In genomic region chr1:155082965-155083268, GRCm38 (mm10) we compare ENCODE assay signal across 8 mouse cellular contexts. TPM values are rescaled to one million over a fixed set of nuclear protein-coding genes. Genes with fewer than 3 reads are reported as not detected.
A peak's percentile ranks its signal among the peaks of the same experiment; 100 is the strongest.
DNase-seq lines count a peak whose midpoint lies in the region; ATAC-seq and TF ChIP-seq lines count a peak whose summit lies in the region.

No protein-coding gene starts in this region.

- no peak for ATAC-seq in G1E (ENCODE audit: extremely low read depth, insufficient number of reproducible peaks, low FRiP score, poor library complexity, severe bottlenecking)
- no peak; the same call in 1 of the 2 replicates for ATAC-seq in embryonic facial prominence, embryonic 12.5 days (ENCODE audit: insufficient number of reproducible peaks, insufficient read depth, low FRiP score, low TSS enrichment)
- ATAC-seq in inflammation-experienced regulatory T-cells, adult 6 months = peak; percentile 25

- peaks cover 34% of the 10 kb centered on the region for H3K27me3 ChIP-seq in G1E (ENCODE audit: insufficient read depth, low read length)
- H3K27me3 ChIP-seq in embryonic facial prominence, embryonic 12.5 days = no peaks in the 10 kb centered on the region

- under 1% methylated on average over 16 of the region's 18 CpGs for WGBS in embryonic facial prominence, embryonic 12.5 days

- H3K4me3 ChIP-seq in G1E (ENCODE audit: low read depth, low read length) = peak overlapping the region; percentile 73
- peak overlapping the region; percentile 42 for H3K4me3 ChIP-seq in embryonic facial prominence, embryonic 12.5 days

- peaks cover 62% of the 10 kb centered on the region for H3K4me1 ChIP-seq in G1E (ENCODE audit: insufficient read depth, low read depth, low read length)
- H3K4me1 ChIP-seq in embryonic facial prominence, embryonic 12.5 days = peaks cover 43% of the 10 kb centered on the region

- no peak for TF ChIP-seq CTCF in G1E (IDR thresholded peaks at IDR 0.05; ENCODE audit: low read depth, low read length)

- peak overlapping the region; percentile 64 for H3K9ac ChIP-seq in embryonic facial prominence, embryonic 12.5 days

- H3K9me3 ChIP-seq in G1E (replicated peaks) = no peaks in the 10 kb centered on the region
- no peaks in the 10 kb centered on the region for H3K9me3 ChIP-seq in embryonic facial prominence, embryonic 12.5 days

- H3K4me2 ChIP-seq in embryonic facial prominence, embryonic 12.5 days (replicated peaks) = peak overlapping the region; percentile 72

- H3K27ac ChIP-seq in embryonic facial prominence, embryonic 12.5 days = peak overlapping the region; percentile 99

- peak; percentile 58 for DNase-seq in kidney, adult 9 months
- DNase-seq in kidney, postnatal 14 days = no peak
- peak; percentile 33 for DNase-seq in G1E (ENCODE audit: low spot score)
- DNase-seq in lung, postnatal 10 days = peak; percentile 82
- peak; percentile 82 for DNase-seq in thymus, postnatal 4 days
- no peak for DNase-seq in right cerebral cortex, postnatal 25 days

- no peaks in the 10 kb centered on the region for H3K36me3 ChIP-seq in G1E (replicated peaks)
- H3K36me3 ChIP-seq in embryonic facial prominence, embryonic 12.5 days = no peaks in the 10 kb centered on the region

RNA-seq across cellular contexts. Expression of gene Ier5, which starts 16.5 kb away (rescaled TPM):
- total RNA-seq in G1E (2014; fragmentation: Nextera tagmentation) (6.8 and 8.0 TPM in 2 replicates), G1E (2017) (12.6 and 16.6 TPM in 2 replicates)
- 7.8 and 10.7 TPM in 2 replicates for polyA plus RNA-seq in G1E (2012)
- polyA plus RNA-seq in embryonic facial prominence, embryonic 12.5 days (2016; fragmentation: Nextera tagmentation; extraction: Ambion mirVana) = 17.3 and 19.9 TPM in 2 replicates
- 10 to 100 TPM in 1 of 3 experiments, 1 to 10 TPM in 2; 6.6 to 12.8 (median 7.5) TPM for polyA plus RNA-seq in inflammation-experienced regulatory T-cells, adult 6 months (2017; shearing (Covaris generic))

Comparison
In these comparisons a context has a peak if more than half of its experiments do, and no peak if none do; other contexts are left out.
1. DNase-seq: peak in kidney, adult 9 months (single experiment), G1E (single experiment), lung, postnatal 10 days (single experiment) and thymus, postnatal 4 days (single experiment); none in kidney, postnatal 14 days (single experiment) and right cerebral cortex, postnatal 25 days (single experiment).